Mouse (Mus musculus): ENCODE results near the gene Itga10.
A peak's percentile ranks its signal among the peaks of the same experiment; 100 is the strongest.
"Not testable (repeated sequence)": the region's sequence is repeated elsewhere in the genome, so short reads cannot be mapped to it uniquely, and the experiment has no call there.

Itga10 gene

GRCm38 (mm10) chr3:96645018-96645649, at the start of gene Itga10:
TSS of gene Itga10 (plus strand) at chr3:96645584.
- peak; percentile 63 for DNase-seq

GRCm38 (mm10) chr3:96595661-96596060, 49.7 kb upstream of the Itga10 start:
- DNase-seq, result no peak

GRCm38 (mm10) chr3:96596228-96596707, 49.1 kb upstream of the Itga10 start, which contains the start of gene Ankrd34a:
TSS of gene Ankrd34a (plus strand) at chr3:96596636.
- DNase-seq, result peak; percentile 40

DNA sequence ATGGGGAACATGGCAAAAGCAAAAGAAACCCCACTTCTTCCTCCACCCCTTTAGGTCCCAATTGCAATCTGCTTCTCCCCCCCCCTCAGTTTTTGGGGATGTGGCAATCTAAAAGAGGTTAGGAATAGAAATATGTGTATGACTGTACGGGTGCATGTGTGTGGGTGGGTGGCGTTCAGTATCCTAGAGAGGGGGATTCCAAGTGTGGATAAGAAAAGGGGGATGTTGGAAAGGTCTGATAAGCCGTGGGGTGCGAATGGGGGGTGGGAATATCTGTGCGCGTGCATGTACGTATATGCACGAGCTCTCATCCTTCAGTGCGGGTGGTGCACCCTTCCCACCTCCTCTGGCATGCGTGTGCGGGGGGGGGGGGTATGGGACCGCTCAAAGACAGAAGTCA, 48.5 kb upstream of the Itga10 start:
- DNase-seq, result no peak

- no peak for DNase-seq
These were observed 47.9 kb upstream of the Itga10 start for GRCm38 (mm10) chr3:96597435-96597891.

DNA sequence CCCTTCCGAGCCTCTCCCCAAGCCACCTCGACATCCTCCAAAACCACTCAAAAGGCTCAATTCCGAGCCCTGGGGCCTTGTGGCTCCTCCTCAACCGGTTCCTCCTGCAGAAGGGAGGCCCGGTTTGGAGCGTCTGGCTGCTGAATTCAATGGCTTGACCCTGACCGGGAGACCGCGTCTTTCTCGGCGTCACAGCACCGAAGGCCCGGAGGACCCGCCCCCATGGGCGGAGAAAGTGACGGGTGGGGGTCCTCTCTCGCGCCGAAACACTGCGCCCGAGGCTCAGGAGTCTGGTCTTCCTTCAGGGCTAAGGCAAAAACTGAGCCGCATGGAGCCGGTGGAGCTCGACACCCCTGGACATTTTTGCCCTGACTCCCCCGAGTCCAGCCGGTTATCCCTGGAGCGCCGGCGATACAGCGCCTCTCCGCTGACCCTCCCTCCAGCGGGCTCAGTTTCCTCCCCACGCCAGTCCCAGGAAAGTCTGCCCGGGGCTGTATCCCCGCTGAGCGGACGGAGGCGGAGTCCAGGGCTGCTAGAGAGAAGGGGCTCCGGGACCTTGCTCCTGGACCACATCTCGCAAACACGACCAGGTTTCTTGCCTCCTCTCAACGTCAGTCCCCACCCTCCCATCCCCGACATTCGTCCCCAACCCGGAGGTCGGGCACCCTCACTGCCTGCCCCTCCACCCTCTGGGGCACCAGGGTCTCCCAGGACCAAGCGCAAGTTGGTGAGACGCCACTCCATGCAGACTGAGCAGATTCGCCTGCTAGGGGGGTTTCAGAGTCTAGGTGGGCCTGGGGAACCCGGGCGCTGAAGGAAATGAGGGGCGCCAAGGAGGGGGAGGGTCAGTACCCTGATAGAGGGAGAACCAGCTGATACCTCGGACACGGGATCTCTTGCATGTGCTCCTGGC, 47.0 kb upstream of the Itga10 start:
- DNase-seq, result peak; percentile 63

- DNase-seq, result no peak
These were observed 46.4 kb upstream of the Itga10 start for GRCm38 (mm10) chr3:96599069-96599393.

DNA sequence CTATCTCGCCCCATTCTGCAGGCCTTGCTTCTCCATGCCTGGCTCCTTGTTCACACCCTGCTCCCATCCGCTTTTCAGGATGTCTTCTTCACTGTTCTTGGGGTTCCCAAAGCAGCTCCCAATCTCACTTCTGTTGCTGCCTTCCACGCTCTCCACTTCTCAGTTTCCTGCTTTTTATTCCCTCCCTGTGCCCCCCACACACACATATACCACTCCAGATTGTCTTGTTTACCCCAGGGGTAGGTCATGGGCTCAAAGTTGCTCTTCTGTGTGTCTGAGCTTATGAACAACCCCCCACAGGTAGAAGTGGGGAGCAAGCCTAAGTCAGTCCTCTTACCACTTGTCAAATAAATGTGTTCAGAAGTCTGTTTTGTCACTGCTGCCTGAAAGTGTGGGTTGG, 46.0 kb upstream of the Itga10 start:
- DNase-seq, result no peak

DNA sequence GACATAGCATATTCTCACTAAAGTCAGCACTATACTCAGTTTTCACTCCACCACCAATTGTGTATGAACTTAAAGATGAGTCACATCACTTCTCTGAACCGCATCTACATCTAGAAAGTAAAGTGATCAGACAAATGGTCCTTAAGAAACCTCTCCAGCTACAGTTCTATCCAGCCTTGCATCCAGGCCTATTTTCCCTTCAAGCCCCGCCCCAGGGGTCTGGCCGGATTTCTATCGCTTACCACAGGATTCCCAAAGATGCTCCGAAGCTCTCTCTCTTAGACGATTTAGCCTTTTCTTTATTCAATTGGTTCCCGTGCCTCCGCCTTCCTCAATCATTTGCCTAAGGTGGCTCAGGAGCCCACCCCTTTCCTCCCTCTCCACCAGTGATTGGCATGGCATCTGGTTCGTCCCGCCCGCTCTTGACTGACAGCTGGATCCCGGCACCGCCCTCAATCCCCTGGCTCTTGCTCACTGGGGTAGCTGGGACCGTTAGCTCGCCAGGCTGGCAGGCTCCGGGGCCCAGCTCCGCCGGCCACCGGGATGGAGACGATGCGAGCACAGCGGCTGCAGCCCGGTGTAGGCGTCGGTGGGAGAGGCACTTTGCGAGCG, 44.6 kb upstream of the Itga10 start, which contains the start of gene Lix1l:
Gene Lix1l, plus strand, starts transcription at position 511 of the 612 bp plus-strand sequence.
- DNase-seq, result peak; percentile 91

DNA sequence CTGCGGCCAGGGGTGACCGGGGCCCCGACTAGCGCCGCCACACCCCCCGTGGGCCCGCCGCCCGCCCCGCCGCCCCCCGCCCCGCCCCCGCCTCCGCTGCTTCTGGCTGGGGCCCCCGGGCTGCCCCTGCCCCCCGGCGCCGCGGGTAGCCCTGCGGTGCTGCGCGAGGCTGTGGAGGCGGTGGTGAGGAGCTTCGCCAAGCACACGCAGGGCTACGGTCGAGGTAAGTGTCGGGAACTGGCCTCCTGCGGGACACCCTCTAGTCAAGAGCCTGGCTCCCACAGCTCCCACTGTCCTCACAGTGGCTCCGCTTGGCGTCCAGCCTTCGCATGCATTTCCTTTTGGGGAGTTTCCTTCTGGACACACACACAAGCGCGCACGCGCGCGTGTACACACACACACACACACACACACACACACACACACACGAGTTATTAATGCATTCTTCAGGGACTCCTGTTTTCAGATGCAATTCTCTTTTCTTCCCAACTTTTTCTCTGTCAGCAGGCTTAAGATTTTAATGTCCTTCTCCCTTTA, 44.1 kb upstream of the Itga10 start:
- DNase-seq, result peak; percentile 75

GRCm38 (mm10) chr3:96601941-96602703, 43.3 kb upstream of the Itga10 start:
- peak; percentile 49 for DNase-seq

- DNase-seq, result no peak
These were observed 42.7 kb upstream of the Itga10 start for GRCm38 (mm10) chr3:96602704-96603084.

- no peak for DNase-seq
These were observed 42.1 kb upstream of the Itga10 start for GRCm38 (mm10) chr3:96603311-96603710.

DNA sequence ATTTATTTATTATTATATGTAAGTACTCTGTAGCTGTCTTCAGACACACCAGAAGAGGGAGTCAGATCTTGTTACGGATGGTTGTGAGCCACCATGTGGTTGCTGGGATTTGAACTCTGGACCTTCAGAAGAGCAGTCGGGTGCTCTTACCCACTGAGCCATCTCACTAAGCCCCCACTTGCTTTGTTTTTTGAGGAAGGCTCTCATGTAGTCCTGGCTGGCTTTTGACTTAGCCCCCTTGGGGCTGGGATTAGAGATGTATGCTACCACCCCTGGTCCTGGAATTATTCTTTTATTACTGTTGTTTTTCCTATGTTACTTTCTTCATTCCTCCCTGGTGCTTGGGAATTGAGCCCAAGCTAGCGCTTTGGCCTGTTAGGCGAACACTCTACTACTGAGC, 39.4 kb upstream of the Itga10 start:
- DNase-seq, result not testable (repeated sequence)

DNA sequence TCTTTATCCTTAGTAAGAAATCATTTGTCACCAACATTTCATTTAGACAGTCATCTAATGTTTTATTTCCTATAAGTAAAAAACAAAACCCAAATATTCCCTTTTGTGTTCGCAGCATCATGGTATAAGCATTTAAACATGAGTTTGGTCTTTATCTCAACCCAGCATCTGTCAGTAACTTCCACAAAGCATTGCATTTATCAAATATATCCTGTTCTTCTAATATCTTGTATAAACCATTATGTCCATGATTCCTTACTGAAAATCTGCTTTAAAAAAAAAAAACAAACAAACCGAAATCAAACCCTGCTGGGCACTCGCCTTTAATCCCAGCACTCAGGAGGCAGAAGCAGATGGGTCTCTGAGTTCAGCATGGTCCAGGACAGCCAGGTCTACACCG, 38.8 kb upstream of the Itga10 start:
- no peak for DNase-seq

- no peak for DNase-seq
These were observed 27.4 kb upstream of the Itga10 start for GRCm38 (mm10) chr3:96617941-96618340.

DNA sequence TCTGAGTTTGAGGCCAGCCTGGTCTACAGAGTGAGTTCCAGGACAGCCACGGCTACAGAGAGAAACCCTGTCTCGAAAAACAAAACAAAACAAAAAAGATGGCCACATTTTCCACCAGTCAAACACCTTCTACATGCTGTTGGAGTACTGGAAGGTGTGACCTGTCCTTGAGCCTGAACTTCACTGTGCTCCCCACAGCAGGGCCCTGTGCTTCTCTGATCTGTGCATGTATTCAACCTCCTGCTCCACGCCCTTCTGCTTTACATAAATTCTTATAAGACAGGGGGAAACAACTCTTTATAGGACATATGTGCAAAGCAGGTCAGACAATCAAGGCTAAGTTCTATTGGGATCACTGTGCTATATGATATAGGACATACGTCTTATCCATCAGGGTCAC, 22.2 kb upstream of the Itga10 start:
- DNase-seq, result no peak

DNA sequence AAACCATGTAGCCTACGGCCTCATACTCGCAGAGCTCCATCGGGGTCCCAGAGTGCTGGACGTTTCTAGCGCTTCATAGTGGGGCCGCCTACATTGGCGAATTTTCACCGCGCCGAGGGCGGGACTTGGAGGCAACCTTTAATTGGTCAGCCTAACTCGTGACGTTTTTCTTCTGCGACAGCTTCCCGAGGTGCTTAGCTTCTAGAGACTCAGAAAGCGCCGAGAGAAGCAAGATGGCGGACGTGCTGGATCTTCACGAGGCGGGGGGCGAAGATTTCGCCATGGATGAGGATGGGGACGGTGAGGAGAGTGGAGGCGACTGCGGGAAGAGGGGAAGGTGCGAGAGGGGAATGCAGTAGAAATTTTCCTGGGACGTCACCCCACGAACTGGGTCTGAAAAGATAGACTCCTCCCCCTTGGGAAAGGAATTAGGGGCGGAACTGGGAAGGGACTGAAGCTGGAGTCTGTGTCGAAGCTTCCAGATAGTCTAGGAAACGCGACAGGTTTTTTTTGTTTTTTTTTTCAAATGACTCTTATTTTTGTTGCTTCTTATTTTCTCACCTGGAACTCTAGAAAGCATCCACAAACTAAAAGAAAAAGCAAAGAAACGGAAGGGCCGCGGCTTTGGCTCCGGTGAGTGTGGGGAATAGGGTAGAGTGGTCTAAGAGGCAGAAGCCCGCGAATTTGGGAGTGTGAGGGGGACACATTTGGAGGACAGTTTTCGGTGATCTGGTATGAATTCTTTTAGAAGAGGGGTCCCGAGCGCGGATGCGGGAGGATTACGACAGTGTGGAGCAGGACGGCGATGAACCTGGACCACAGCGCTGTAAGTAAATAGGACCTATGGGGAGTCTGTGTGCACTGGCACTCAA, 15.4 kb upstream of the Itga10 start, which contains the start of gene Rbm8a:
Gene Rbm8a, plus strand, starts transcription at position 205 of the 872 bp plus-strand sequence.
- peak; percentile 97 for DNase-seq

DNA sequence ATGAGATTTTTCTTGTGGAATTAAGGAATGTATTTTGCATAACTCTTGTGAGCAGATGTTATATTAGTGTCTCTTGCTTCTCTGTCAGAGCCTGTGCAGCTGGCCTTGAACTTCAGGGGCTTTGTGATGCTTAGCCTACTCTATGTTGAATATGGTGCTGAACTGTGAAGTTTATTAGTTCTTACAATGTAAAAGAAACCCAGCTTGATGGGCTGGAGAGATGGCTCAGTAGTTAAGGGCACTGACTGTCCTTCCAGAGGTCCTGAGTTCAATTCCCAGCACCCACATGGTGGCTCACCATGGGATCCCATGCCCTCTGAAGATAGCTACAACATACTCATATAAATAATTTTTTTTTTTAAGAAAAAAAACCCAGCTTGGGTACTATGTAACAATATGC, 13.3 kb upstream of the Itga10 start:
- DNase-seq, result no peak

- DNase-seq, result no peak
These were observed 11.4 kb upstream of the Itga10 start for GRCm38 (mm10) chr3:96634015-96634414.
